Mouse (Mus musculus): ENCODE results near the gene Slc9a2.

Slc9a2 gene

GRCm38 (mm10) chr1:40789666-40790233 is 109.4 kb downstream of the Slc9a2 start:
- no peak for DNase-seq

GRCm38 (mm10) chr1:40790324-40791141 is 110.2 kb downstream of the Slc9a2 start, which contains the start of gene Mfsd9:
Gene Mfsd9, minus strand, starts transcription at chr1:40790687.
- DNase-seq, result peak; percentile 81 to 96

- DNase-seq, result no peak
These were observed 115.1 kb downstream of the Slc9a2 start for GRCm38 (mm10) chr1:40795508-40795907.

GRCm38 (mm10) chr1:40797348-40797747 is 117.0 kb downstream of the Slc9a2 start:
- DNase-seq, result peak in 1 of 2 experiments; percentile 39

DNA sequence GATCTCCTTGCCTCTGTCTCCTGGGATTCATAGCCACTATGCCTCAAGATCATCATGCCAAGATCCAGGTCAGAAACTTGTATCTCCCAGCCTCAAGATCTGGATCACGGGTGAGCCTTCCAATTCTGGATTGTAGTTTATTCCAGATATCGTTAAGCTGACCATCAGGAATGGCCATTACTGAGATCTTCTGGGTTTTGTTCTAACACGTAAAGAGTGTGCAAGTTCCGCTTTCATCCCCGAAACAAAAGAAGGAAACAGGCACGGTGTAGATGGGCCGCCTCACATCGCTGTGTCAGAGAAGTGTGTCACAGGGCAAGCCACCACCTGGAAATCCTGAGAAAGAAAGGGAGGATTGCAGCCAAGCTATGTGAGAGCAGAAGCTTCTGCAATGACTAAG is 118.7 kb downstream of the Slc9a2 start:
- no peak for DNase-seq

DNA sequence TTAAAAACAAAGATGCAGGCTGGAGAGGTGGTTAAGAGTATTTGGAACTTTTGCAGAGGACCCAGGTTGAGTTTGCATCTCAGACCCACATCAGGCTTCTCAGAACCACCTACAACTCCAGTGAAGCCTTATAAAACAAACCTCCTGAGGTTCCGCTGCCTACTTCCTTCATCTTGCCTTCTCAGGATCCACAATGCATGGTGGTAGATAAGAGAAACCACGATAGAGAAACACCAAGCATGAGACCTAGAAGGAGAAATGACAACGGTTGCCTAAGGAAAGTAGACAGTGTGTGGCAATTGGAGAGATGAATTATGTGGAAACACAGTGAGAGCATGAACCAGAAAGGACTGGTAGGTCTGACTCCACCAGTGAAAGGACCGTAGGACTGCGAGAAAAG is 120.5 kb downstream of the Slc9a2 start:
- DNase-seq, result no peak

DNA sequence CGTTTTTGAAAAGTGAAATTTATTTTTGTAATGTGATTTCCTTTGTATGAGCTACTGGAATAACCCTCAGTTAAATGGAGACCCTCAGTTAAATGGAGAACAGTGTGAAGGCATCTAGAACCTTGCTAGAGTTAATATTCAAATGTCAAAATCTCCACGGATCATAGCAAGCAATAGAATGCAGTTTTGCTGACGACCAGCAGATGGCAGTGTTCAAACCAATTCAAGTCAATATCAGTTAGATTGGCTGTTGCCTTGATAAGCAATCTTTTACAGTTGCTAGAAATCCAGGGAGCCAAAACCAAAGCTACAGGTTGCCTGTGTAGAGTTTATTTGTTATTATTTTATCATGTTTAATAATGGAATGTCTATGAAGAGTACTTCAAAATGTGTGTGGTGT is 122.4 kb downstream of the Slc9a2 start:
- peak in 1 of 2 experiments; percentile 24 for DNase-seq

DNA sequence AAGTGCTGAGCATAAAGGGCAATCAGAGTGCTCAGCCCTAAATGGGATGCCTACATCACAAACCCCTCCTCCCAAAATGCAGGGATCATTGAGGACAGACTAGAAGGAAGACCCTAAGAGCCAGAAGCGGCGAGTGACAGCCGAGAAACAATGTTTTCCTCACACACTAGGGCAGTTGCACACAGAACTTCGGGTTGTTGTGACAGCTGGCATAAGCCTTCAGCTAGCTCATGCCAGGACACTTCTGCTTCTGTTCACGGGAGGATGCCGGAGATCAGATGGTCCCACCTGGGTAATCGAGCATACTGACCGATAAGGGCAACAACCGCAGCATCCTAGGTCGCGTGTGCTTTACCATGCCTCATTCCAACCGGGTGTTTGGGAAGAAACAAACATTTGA is 123.7 kb downstream of the Slc9a2 start:
- DNase-seq, result no peak

- DNase-seq, result no peak
These were observed 125.0 kb downstream of the Slc9a2 start, which contains the start of gene Tmem182 for GRCm38 (mm10) chr1:40805351-40805750. Gene Tmem182, plus strand, starts transcription at chr1:40805601.

- DNase-seq, result no peak
These were observed 125.5 kb downstream of the Slc9a2 start for GRCm38 (mm10) chr1:40805891-40806290.

DNA sequence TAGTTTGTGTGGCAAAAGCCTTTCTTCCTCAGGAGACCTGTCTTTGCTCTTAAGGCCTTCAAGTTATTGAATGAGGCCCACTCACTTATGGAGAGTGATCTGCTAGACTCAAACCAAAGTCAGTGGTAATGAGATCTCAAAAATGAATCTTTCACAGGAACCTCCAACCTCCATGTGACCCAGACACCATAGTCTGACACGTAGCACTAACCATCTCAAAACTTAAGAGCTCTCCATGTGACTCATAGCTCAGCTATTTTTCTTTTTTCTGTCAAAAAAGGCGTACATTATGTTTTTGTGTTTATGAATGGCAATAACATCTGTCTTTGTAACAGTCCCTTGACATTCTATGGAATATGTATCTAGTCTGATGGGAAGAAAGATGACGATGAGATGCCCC is 128.3 kb downstream of the Slc9a2 start:
- DNase-seq, result no peak

DNA sequence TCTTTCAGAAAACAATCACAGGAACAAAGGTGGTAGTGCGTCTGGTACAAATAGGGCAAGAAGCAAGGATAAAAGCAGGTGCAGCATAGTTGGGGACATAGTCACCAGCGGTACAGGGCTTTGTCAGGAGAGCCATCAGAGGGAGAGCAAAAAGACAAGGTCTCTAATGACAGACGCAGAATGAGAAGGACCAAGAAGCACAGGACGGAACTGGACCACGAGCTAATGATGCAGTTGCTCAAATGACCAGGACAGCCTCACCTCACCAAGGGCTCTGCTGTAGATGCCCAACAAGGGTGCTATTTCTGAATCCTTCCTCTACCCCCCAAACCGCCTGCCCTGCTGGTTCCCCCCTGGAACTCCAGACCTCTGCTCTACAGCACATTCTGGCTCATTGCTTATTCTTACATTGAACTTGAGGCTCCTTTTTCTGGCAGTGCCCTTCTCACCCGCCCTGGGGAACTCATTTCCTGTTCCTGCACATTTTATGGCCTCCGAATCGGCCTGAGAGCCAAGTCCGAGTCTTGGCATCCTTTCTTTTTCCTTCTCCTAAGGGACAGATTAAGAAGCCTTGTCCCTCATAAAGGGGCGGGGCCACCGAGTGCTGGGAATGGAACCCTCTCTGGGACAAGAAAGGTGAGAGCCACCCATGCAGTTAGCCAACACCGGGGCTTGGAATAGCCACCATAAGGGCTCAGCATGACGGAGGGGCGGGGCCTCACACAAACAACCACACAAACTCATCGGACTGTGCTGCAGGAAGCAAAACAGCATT is 134.9 kb downstream of the Slc9a2 start:
- DNase-seq, result no peak
